Mouse (Mus musculus) lung, postnatal 4 days (tissue): ENCODE results near the gene Cby3.
A peak's percentile ranks its signal among the peaks of the same experiment; 100 is the strongest.

Source experiments
- DNase-seq, 2 experiments: peaks; one replicate each; pipeline ENCODE4 v3.0.0; 2021

The Cby3 gene

DNA sequence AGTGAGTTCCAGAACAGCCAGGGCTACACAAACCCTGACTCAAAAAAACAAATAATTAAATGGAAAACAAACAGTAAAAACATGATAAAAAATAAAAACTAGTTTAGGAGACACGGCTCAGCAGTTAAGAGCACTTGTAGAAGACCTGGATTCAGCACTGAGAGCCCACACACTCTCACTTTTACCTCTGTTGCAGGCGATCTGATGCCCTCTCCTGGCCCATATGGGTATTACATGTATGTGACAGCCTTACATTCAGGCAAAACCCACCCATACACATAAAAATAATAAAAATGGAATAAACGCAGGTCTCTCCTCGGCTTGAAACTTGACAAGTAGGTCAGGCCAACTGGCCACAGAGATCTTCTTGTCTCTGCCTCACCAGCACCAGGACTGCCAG is 10.3 kb downstream of the Cby3 start:
- peak in 1 of 2 experiments; percentile 82 for DNase-seq

- no peak for DNase-seq
Observed at GRCm38 (mm10) chr11:50365322-50365721, 11.1 kb downstream of the Cby3 start.

GRCm38 (mm10) chr11:50367531-50367930 is 13.3 kb downstream of the Cby3 start:
- no peak for DNase-seq

- DNase-seq, result no peak
Observed at GRCm38 (mm10) chr11:50369360-50369911, 15.2 kb downstream of the Cby3 start.

DNA sequence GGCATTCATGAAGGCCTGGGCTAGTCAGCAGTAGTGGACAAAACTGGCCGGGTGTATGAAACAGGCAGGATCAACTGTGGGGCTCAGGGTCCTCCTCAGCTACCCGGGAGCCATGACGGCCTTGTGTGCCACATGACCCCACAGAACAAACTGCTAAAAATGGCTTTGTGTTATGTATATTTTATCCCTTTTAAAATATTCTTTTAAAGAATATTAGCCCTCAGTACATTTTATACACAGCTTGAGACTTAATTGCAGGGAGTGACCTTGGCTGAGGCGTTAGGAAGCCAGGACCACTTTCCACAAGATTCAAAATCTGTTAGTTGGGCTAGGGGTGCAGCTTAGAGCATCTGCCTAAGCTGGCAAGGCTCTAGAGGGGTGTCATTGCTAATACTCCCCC is 16.7 kb downstream of the Cby3 start:
- no peak for DNase-seq

DNA sequence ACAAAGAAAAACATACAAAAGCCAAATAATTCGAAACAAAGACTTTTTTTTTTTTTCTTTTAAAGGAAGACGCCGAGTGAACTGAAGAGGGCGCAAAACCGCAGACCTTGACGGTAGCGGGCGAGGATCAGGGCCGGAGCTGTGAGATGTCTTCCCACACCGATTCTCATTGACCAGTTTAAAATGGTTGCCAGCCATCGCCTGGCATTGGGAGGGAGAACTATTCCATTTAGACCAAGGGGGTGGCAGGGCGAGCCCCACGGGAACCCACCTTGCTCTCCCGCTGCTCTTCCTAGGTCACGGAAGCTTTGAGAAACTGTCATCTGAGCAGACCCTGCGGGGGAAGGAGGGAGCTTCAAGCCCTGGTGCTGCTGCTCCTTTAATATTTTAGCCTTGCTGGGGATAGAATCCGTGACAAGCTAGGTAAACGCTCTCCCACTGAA is 17.2 kb downstream of the Cby3 start:
- DNase-seq, result peak; percentile 69 to 76

- DNase-seq, result no peak
Observed at GRCm38 (mm10) chr11:50371911-50372310, 17.6 kb downstream of the Cby3 start.

DNA sequence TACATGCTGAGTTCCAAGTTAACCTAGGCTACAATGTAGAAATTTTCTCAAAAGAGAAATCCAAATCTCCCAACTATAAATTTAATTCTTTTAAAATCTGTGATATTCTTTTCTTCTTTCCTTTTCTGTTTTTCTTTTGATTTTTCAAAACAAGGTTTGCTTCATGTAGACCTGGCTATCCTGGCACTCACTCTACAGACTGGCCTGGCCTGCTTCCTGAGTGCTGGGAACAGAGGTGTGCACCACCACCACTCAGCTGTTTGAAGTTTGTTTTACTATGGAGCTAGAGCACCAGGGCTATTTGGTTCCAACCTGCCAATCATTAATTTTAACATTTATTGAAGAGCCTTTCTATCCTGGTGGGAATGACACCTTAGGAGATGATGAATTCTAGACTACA is 18.8 kb downstream of the Cby3 start:
- DNase-seq, result no peak

DNA sequence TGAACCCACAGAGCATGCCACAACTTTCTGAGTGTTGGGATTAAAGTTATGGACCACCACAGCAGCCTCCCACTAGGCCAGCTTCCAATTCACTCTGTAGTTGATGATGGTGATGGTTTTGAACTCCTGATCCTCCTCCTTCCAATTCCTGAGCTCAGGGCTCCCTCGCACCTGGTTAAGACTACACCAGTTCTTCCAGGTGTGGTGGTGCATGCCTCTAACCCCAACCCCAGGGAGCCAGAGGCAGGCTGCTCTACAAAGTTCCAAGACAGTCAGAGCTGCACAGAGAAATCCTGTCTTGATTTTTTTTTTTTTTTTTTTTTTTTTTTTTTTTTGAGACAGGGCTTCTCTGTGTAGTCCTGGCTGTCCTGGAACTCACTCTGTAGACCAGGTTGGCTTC is 19.4 kb downstream of the Cby3 start:
- DNase-seq, result no peak

GRCm38 (mm10) chr11:50374286-50375015 is 20.2 kb downstream of the Cby3 start:
- DNase-seq, result no peak

DNA sequence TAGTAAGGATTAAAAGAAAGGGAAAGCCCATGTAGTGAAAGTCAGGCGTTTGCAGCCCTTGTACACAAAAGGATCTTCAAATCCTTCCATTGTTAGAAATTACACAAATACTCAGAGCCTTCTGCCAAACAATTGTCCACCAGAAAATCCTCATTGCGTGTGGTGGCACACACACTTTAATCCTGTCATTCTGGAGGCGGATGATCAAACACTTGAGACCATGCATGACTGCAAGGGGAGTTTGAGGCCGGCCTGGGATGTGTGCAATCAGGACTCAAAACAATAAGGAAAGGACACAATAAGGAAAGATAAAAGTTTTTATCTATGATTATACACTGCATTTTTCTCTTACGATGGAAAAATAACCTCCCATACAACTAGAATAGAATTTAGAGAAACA is 21.2 kb downstream of the Cby3 start:
- no peak for DNase-seq

GRCm38 (mm10) chr11:50376156-50376790 is 22.0 kb downstream of the Cby3 start:
- DNase-seq, result no peak

DNA sequence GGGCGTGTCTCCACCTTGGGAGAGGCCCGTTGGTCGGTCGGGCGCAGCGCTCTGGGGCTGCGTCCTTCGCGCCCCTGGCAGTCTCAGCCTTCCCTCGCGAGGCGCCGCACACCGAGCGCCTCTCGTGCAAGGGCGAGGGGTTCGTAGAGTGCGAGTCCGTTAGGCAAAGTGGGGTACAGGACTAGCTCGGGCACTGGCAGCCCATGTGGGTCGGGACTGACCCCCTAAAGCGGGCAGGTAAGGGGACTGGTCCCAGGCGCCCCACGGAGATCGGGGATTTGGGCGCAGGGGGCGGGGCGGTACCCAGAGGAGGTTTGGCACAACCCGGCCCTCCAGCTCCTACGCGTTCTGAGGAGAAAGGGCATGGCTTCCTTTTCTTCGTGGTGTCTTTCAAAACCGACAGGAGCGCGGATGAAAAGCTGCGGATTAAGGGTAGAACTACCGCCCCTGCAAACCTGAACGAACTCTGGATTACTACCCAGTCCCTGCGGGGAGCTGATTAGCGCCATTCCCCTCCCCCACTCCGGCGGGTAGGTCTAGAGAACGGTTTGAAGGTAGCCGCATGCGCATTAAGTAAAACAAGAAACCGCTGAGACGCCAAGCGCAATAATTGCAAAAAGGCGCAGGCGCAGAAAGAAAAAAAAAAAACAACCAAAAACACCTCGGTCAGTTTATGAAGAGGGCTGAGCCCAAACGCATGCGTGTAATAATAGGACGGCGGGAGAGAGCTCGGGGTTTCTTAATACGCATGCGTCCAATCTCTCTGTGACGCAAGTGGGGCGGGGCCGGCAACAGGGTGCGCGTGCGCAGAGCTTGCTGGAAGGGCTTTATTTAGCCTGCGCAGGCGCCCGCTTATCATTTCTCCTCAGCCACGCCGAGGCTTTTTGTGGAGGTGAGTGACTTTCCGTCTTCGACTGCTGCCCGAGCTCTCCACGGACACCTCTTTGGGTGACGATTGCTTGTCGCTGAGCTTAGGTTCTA is 22.9 kb downstream of the Cby3 start, which contains the start of gene Hnrnph1:
Gene Hnrnph1 (plus strand): TSS at position 80 of the 981 bp plus-strand sequence.
- DNase-seq, result peak; percentile 98 to 99

DNA sequence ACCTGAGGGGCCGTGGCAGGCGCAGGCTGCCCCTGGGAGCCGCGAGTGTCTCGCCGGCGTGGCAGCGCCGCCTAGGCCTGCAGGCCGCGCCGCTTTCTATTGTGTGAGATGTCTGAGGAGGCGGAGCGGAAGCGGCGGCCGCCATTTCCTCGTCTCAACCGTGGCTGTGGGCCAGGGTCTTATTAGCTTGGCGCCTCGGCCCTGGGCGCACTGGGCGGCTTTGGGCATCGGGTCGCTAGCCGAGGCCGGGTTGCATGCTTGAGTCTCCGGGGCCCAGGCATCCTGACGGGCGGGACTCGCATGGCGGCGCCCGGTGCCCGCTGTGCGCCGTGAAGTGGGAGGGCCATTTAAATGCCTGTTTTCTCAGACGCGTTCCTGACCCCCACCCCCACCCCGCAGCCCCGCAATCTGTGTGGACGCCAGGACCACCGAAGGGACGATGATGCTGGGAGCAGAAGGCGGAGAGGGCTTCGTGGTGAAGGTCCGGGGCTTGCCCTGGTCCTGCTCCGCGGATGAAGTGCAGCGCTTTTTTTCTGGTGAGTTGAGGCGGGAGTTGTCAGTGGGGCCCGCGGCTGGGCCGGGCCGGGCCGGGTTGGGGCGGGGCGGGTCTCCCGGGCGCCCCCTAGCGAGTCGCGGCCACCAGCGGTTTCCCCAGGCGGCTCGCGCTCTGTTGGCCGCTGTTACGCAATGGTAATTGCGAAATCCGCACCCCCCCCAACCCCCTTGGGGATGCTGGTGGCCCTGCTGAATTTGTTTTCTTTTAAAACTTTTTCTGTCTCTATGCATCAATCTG is 23.8 kb downstream of the Cby3 start:
- peak; percentile 92 for DNase-seq

DNA sequence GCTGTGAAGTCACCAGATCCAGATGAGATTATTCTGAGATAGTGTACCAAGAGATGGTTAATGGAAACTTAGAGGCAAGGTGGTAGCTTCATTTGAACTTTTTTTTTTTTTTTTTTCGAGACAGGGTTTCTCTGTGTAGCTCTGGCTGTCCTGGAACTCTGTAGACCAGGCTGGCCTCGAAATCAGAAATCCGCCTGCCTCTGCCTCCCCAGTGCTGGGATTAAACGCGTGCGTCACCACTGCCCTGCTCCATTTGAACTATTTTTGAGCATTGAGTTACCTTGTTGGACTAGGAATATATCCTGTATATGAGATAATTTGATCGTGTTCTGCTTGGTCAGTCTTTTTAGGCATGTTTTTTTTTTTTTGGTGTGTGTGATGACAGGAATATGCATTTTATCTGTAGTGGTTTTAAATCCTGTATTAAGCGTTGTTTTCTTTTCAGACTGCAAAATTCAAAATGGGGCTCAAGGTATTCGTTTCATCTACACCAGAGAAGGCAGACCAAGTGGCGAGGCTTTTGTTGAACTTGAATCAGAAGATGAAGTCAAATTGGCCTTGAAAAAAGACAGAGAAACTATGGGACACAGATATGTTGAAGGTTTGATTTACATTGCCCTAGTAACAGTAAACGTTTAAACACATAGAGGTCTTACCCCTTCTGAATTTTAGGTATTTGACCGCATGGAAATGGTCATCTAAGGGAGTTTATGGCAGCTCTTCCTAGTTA is 24.9 kb downstream of the Cby3 start:
- no peak for DNase-seq

DNA sequence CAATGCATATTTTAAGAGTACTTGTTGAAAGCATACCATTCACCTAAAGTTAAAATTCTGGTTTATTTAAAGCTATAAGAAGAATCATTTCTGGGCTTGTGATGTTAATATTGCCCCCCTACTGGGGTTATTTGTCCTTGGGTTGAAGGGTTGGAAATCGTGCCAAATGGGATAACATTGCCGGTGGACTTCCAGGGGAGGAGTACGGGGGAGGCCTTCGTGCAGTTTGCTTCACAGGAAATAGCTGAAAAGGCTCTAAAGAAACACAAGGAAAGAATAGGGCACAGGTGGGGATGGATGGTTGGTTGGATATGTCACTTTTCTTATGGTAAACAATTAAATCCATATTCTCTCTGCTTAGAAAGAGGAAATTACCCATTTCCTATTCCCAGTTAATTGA is 27.0 kb downstream of the Cby3 start:
- DNase-seq, result no peak

GRCm38 (mm10) chr11:50387167-50387679 is 33.0 kb downstream of the Cby3 start:
- no peak for DNase-seq

GRCm38 (mm10) chr11:50387697-50388096 is 33.4 kb downstream of the Cby3 start:
- DNase-seq, result no peak

- DNase-seq, result peak in 1 of 2 experiments; percentile 13
Observed at GRCm38 (mm10) chr11:50388217-50388929, 34.1 kb downstream of the Cby3 start.

DNA sequence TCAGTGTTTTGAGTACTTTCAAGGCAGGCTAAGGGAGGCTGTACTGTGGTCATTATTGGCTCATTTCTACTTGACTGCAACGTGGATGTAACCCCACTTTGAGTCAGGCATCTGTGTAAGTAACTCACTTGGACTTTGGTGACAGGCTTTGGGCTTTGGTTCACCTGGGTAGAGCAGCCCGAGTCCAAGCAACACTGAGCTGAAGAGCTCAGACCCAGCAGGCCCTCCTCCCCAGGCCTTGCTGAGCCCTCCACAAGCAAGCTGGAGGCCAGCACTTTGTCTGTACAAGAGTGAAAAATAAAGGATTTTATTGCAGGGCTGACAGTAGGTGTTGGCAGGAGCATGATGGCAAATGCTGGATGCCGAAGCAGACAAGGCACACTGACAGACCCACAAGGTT is 34.7 kb downstream of the Cby3 start:
- DNase-seq, result peak in 1 of 2 experiments; percentile 15
